Comparison of ENCODE assay signal across 8 mouse cellular contexts in the genomic region with DNA sequence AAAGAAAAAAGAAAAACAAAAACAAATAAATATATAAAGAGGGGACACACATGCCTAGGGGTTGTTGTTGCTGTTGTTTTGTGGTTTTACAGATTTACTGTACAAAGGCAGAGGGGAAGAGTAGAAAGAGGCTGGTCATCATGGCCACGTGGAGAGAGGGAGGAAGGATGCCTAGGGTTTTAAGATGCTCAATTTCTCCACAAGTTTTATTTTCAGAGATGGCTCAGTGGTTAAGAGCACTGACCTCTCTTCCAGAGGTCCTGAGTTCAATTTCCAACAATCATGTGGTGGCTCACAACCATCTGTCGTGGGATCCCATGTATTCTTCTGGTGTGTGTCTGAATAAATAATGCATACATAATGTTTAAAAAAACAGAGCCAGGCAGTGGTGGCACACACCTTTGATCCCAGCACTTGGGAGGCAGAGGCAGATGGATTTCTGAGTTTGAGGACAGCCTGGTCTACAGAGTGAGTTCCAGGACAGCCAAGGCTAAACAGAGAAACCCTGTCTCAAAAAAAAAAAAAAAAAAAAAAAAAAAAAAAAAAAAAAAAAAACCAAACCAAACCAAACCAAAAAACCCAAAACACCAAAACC.
DNase-seq lines count a peak whose midpoint lies in the region; ATAC-seq lines count a peak whose summit lies in the region.
"Not testable (repeated sequence)": the region's sequence is repeated elsewhere in the genome, so short reads cannot be mapped to it uniquely, and the experiment has no call there.

No protein-coding gene starts in this region.

- not testable (repeated sequence) for H3K4me1 ChIP-seq in hindbrain, embryonic 15.5 days (replicated peaks)

- not testable (repeated sequence) for H3K9me3 ChIP-seq in hindbrain, embryonic 15.5 days

- H3K9ac ChIP-seq in hindbrain, embryonic 15.5 days = not testable (repeated sequence)

- ATAC-seq in hindbrain, embryonic 15.5 days (ENCODE audit: low FRiP score, low read depth) = peak; percentile 90

- 69% methylated on average over 2 of the region's 2 CpGs for WGBS in hindbrain, embryonic 15.5 days

- H3K27me3 ChIP-seq in hindbrain, embryonic 15.5 days = not testable (repeated sequence)

- DNase-seq in T-cell, adult 2 months (ENCODE audit: low spot score) = peak; percentile 16
- peak; percentile 32 for DNase-seq in cerebellum, adult 9-10 months
- DNase-seq in frontal cortex, adult 2 months (ENCODE audit: extremely low spot score in 1 of 2, low spot score in 1 of 2) = peak; percentile 3 to 19
- peak; percentile 8 to 9 for DNase-seq in layer of hippocampus, postnatal 25 days (ENCODE audit: extremely low spot score in 1 of 2, low spot score in 1 of 2)
- DNase-seq in lung, postnatal 36 days = peak; percentile 15
- peak; percentile 5 for DNase-seq in right cerebral cortex, postnatal 25 days
- peak; percentile 51 for DNase-seq in urinary bladder, postnatal 10 days (ENCODE audit: low spot score)

- not testable (repeated sequence) for H3K4me3 ChIP-seq in hindbrain, embryonic 15.5 days

- not testable (repeated sequence) for H3K27ac ChIP-seq in hindbrain, embryonic 15.5 days (replicated peaks)

- not testable (repeated sequence) for H3K4me2 ChIP-seq in hindbrain, embryonic 15.5 days

- H3K36me3 ChIP-seq in hindbrain, embryonic 15.5 days = not testable (repeated sequence)
